Mouse (Mus musculus): ENCODE measurements around the gene Card6.

Card6 gene

GRCm38 (mm10) chr15:5086162-5086561 lies 22.2 kb downstream of the Card6 start:
- peak in 1 of 2 experiments; percentile 15 for DNase-seq (ENCODE audit: low spot score in 2 of 2)

GRCm38 (mm10) chr15:5081235-5081634 lies 27.1 kb downstream of the Card6 start:
- DNase-seq (ENCODE audit: low spot score in 2 of 2), result no peak

GRCm38 (mm10) chr15:5068801-5069518 lies 39.4 kb downstream of the Card6 start:
- no peak for DNase-seq (ENCODE audit: low spot score in 2 of 2)

GRCm38 (mm10) chr15:5063635-5064034 lies 44.7 kb downstream of the Card6 start, which contains the start of gene C7:
TSS of gene C7 (minus strand) at chr15:5063740.
- no peak for DNase-seq (ENCODE audit: low spot score in 2 of 2)
